Mouse (Mus musculus): ENCODE measurements around the gene Zcchc13.

Gene Zcchc13

DNA sequence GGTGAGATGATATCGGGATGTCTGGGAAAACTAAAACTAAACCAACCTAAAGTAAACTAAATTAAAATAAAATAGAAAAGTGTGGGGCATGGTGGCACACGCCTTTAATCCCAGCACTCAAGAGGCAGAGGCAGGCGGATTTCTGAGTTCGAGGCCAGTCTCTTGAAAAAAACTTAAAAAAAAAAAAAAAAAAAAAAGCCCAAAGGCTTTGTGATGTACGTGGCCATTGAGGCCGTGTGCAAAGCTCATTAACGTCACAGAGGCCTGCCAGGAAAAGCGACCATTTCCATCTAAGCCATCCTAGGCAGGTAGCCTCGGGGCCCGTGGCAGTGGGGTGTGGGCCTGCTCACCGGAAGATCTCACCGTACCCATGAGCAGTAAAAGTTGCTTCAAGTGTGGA is at the start of gene Zcchc13:
Gene Zcchc13 (plus strand): TSS at position 284 of the 400 bp plus-strand sequence.
- DNase-seq = no peak

DNA sequence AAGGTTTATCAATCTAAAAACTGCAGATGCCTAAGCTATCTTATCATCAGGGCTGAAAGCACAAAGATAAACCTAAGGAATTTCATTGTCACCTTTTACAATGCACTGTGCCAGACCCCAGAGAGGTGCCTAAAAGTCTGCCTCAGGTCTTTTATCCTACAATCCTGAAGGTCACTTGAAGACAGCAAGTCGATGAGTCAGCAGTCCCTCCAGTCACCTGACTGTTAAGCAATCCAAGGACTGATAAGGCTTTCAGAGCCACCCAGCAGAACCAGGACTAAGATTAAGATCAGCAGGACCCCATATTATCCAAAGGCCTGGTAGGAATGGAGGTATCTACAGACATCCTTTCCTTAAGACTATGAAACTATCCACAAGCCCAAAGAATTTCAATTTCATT is 46.1 kb upstream of the Zcchc13 start:
- DNase-seq = no peak

DNA sequence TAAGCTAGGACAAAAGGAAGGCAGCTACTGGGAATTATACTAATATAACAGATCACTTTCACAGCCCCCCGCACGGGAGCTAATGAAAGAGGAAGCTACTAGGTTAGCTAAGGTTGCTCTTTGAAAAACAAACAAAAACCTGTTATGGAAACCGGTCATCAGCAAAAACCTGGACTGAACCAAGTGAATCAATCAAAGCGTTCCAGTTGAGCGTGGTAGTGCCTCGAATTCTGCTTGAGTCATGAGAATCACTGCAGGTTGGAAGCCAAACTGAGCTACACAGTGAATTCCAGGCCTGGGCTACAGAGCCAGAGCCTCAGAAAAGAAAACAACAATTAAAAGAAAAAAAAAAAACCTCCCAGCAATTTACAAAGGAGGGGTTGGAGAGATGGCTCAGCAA is 38.3 kb upstream of the Zcchc13 start:
- DNase-seq = no peak

DNA sequence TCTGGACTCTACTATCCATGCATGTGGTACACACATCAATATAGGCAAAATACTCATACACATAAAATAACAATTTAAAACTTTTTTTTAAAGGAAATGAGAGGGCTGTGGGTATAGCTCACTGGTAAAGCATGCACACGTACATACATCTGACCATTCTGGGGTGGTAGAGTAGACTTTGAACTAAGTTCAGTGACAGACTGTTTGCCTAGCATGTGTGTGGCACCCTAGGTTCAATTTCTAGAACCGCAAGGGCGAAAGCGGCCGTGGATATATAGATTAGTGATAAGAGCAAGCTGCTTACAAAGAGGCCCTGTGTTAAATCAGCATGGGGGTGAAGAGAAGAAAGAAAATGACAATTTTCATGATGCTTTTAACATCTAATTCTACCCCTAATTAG is 27.8 kb upstream of the Zcchc13 start:
- DNase-seq = no peak

DNA sequence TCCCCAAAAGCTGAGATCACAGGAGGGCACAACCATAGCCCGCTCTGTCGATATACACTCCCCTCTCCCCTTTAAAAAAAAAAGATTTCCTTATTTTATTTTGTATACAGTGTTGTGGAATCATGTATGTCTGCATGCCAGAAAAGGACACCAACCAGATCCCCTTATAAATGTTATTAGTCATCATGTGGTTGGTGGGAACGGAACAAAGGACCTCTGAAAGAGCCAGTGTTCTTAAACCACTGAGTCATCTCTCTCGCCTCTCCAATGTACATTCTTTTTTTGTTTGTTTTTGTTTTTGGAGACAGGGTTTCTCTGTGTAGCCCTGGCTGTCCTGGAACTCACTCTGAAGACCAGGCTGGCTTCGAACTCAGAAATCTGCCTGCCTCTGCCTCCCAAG is 26.2 kb upstream of the Zcchc13 start:
- no peak for DNase-seq

DNA sequence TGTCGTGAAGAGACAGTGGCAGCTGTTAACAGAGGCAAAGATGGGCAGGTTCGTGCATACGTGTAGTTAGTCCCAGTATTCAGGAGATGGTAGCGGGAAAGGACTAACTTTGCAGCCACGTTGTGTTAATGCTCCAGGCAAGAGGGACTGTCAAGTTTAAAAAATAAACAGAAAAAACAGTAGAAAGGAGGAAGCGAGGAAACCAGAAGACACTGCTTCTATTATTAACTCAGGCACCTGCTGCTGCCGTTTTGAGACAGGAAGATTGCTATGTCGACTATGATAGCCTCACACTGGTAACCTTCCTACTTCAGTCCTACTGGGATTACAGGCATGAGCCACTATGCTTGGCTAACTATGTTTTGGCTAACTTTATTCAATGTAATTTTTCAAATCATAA is 24.9 kb upstream of the Zcchc13 start:
- DNase-seq = no peak

DNA sequence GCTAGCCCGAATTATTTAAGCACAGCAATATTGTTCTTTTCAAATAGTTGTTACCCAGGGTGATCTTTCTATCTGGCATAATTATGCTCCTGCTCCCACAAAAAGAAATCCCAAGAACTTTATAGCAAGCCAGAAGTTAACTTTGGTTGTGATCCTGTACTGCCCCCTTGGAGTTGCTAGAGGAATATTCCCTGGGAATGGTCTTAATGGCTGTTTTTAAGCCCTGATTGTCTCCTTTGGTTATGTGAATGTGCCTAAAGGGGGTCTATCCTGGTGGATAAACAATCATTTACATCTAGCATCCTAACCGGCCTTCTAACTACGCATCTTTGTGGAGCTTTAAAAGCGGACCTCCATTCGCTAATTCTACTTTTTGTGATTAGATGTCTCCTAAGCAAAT is 20.0 kb upstream of the Zcchc13 start:
- no peak for DNase-seq

DNA sequence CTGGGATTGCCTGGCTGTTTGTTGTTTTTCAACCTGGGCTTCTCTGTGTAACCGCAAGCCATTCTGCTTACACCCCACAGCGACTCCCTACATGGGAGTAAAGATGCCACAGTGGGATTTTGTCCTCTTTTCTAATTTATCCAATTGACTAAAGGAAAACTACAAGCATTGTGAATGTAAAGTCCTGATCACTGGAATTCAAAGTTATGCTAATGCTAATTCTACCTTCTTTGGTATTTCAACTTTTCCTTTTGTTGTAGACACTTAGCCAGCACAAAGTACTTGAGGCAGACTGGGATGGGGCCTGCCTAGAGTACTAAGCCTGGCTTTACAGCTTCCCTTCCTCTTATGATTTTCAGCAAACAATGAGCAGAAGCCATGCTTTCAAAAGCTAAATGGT is 18.9 kb upstream of the Zcchc13 start:
- DNase-seq = no peak

DNA sequence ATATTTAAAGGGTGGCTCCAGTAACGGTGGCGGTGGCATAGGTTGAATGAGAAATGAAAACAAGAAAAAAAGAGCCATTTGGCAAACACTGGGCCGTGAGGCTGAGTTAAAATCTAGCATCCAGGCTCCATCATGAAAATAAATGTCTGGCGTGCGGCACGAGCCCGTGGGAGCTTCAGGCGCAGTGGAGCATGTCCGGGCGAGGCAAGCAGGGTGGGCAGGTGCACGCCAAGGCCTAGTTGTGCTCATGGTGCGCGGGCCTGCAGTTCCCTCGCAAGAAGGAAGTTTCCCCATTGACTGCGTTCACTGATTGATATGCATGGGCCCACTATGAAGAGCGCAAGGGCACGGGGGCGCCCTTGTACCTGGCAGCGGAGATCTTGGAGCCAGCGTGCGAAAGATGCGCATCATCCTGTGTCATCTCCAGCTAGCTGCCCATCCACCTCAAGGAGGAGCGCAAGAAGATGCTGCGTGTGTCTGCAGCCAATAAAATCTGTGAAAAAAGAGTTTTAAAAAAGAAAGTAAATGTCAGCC is 15.6 kb upstream of the Zcchc13 start:
- no peak for DNase-seq

DNA sequence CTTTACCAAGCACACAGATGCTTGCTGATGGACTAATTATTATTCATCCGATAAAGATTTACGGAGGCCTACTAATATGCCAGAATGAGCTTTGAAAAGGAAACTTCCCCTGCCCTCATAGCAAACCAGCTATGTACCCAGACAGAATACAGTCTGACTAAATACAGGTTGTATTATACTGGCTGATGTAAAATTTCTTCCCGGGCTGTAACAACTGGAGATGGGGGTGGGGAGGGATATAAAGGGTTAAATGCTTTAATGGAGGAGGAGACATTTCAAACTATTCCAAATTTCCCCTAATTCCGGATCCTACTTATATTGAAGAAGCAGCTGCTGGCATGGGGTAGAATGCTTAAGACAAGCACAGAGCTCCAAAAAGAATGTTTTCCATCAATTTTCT is 14.9 kb upstream of the Zcchc13 start:
- no peak for DNase-seq

DNA sequence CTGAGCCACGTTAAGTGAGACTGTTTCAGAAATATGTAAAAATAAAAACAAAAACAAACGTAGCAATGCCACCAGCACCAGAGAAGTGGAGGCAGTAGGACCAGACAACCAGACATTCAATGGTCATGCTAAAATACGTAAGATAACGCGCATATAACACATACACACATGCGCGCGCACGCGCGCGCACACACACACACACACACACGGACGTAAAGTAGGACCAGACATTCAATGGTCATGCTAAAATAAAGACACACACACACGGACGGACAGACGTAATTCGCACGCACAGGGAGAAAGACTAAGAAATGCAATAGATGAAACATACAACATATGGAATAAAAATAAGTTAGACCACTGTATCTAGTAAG is 14.2 kb upstream of the Zcchc13 start:
- no peak for DNase-seq

DNA sequence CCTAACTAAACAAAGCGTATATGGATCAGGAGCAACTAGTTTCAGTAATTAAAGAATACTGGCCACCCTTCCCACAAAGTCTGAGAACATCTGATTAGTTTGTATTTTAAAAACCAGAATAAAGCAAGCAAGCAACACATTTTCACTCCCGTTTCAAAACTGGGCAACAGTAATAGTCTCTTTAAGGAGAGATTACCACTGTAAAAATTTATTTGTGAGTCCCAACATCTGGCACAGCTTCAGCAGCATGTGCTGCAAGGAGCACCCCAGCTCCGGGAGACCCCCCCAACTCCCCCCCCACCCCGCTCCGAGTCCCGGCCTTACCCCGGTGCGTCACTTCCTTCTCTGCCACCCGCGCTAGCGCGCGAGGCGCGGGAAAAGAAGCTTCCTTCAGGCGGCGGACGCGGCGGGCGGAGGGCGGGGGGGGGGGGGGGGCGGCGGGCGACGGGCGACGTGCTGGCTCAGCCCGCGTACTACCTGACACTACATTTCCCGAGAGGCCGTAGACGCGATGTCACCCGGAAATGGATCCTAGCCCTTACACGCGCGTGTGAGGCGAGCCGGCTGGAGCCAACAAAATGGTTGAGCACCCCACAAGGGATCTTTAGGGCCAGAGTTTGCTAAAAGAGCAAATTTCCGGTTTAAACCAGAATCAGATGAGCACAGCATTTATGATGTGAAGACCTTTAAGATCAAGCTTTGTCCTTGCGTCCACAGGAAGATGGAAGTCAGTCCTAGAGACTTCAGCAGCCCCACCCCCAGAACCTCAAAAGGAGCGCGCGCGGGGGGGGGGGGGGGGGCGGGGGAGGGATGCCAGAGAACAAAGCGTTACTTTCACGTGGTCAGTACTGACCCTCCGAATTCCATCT is 13.6 kb upstream of the Zcchc13 start:
- DNase-seq = peak; percentile 70 to 85

DNA sequence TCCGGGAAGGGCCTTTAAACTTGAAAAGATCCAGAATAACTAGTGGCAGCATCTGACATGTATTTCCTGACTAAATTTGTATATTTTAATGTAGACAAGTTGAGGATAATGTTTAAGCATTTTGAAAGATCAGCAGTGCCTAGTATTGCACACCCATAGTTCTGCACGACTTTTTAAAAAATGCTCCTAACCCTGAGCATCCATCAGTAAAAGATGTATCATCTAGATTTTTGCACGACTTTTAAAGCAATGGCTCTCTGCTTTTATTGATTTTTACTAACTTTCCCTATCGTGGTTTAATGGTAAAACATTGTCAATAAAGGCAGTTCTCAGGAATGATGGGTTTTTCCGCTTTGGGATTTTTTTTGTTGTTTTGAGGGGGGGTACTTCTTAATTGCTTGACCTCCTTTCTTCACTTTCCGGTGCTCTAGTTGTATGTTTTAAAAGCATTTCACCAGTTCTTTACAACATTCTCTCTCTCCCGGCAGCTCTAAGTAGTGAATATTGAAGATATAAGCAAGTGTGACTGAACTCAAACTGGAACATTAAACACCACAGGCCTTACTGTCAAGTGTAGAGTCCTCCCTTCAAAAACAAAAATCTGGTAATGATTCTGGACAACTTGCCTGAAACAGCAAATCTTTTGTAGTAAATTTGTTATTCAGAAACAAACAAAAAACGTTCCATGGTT is 12.8 kb upstream of the Zcchc13 start:
- no peak for DNase-seq

DNA sequence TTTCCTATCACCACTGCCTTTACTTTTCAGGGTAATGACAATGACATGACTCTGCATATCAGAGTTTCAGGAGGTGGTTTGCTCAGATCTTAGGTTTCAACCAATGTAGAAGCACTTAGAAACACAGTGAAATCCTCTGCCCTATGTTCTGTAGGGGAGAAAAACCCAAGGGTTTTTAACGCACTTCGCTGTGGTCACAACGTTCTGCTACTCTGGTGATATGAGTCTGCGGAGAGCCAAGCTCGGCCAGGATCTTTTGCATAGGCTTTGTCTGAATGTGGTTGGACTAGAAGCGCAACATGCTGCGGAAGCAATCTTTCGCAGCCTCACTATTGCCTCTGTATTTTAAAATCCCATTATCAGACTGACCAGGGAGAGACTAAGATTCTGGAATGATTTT is 8.6 kb upstream of the Zcchc13 start:
- DNase-seq = peak in 1 of 2 experiments; percentile 39

DNA sequence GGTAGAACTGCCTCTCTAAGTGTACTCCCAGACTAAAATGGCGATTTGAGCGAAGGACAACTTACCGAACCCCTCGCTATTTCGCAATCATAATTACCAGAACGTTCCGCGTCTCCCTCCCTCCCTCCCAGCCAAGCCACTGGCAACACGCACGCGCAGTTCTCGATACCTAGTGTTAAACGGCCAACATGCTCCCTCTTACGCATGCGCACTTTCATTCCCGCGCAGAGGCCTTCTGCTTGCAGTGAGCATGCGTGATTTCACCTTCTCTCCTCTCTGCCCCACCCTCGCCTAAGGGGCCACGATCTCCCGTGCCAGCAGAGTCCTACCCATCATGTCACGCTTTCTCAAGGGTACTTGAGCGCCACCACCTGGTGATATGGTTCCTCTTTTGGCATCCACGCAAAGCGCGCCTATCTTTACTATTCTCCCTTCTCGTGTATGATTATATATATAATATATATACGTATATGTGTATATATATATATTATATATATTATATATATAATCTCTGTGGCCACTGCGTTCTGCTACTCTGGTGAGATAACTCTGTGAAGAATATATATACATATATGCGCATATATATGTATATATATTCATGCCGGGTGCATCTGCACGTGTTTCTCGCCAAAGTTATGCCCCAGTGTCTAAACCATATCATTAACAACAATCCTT is 8.0 kb upstream of the Zcchc13 start:
- peak; percentile 87 to 99 for DNase-seq

DNA sequence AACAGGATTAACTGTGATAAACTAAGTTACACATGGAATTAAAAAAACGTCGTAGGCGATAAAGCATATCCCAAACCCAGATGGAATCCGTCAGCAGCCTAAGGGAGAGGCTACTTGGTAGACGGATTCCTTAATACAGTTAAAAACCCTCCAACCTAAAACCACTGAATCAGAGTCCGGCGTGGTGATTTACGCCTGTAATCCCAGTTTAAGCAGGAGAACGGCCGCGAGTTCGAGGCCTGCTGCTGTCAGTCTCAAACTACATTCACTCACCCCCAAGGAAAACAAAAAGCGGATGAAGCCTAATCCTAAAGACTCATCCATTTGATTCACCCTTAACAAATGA is 7.5 kb upstream of the Zcchc13 start:
- no peak for DNase-seq

DNA sequence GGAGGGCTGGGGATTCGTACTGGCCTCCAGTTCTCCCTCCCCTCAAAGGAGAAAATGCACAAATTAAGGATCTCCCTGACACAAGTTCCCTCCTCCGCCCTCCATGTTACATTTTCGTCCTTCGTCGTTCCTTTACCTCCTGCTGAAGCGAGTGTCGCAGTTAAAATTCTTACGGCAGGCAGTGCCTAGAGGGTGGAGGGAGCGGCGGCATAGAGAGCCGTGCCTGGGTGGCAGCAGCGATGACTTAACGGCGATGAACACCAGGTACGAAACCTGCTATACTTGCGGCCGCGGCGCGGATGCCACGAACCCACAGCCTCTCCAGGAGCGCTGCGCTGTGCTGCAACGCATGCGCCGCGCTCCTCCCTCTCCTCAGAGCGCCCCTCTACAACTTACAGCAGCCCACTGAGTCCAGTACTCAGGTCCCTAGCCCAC is 7.0 kb upstream of the Zcchc13 start:
- DNase-seq = peak; percentile 34 to 63

DNA sequence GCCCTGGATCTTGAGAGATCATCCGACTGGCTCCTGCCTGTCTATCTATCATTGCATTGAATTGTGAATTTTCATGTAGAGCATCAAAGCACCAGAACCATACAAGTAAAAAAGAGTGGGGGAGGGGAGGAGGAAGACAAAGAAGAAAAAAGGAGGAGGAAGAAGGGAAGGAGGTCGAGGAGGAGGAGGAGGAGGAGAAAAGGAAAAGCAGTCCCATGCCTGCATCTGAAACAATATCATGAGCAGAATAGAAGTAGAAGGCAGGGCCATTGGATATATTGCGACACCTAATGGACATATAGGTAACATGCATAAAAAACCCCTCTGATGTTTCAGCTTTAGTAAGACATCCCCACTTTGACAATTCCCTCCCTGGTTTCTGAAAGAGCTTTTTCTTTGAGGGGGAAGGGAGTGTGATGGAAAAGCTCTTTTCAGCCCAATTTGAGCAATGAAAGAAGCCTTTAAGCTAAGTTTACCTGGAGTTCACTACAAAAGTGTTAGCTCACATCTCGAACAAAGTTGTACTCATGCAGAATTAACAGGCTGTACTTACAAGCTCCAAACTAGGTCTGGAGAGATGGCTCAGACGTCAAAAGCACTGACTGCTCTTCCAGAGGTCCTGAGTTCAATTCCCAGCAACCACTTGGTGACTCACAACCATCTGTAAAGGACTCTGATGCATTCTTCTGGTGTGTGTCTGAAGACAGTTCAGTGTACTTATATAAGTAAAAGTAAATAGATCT is 5.8 kb upstream of the Zcchc13 start:
- no peak for DNase-seq

DNA sequence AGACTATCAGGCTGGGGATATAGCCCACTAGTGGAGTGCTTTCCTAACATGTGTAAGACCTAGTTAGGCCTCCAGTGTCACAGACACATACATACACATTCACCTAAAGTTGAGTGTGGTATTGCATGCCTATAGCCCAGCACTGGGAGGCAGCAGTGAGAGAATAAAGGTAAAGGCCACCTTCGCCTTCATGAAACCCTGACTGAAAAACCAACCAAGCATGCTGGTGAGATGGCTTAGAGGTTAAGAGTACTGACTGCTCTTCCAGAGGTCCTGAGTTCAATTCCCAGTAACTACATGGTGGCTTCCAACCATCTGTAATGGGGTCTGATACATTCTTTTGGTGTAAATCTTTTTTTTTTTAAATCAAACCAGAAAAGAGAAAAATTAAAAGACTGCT is 1.5 kb upstream of the Zcchc13 start:
- no peak for DNase-seq

DNA sequence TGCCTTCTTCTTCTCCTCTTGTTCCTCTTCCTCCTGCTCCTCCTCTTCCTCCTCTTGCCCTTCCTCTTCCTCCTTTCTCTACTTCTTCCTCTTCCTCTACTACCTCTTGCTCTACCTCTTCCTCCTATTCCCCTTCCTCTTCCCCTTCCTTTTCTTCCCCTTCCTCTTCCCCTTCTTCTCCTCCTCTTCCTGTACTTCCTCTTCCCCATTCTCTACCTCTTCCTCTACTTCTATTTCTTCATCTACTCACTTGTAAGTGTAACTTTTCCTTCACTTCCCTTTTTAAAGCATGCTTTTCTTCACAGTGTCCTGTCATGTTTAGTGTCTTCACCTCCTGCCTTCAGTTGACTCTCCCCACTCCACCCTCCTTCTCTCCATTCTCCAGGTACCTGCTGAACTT is 3.5 kb downstream of the Zcchc13 start:
- DNase-seq = no peak

DNA sequence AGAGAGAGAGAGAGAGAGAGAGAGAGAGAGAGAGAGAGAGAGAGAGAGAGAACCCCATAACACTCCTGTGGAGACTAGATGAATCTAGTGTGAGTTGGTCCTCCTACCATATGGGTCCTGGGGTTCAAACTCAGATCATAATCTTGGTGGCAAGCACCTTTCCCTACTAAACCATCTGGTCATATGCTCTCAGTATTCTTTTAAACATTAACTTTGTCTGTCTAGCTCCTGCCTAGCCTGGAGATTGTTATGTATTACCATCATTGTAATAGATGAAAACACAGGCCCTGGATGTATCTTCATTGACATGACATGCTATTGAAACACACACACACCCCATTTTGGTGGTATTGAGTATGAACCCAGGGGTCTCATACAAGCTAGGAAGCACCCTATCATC is 5.6 kb downstream of the Zcchc13 start:
- DNase-seq = no peak

DNA sequence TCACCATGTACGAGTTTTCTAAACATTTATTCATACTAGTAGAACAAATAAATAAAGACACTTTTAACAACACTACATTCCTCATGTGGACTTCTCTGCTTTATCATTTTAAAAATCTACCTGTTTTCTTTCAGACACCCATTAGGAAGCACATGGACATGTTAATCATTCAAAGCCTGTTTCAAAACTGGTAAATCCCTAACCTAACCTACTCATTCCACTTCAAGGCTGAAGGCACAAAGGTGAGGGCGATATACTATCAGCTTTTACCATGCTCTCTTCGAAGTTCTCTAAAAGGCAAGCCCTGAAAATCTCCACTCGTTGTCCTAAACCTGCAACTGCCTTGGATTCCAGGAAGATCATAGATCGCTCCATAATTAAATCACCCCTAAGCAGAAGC is 8.2 kb downstream of the Zcchc13 start:
- no peak for DNase-seq

DNA sequence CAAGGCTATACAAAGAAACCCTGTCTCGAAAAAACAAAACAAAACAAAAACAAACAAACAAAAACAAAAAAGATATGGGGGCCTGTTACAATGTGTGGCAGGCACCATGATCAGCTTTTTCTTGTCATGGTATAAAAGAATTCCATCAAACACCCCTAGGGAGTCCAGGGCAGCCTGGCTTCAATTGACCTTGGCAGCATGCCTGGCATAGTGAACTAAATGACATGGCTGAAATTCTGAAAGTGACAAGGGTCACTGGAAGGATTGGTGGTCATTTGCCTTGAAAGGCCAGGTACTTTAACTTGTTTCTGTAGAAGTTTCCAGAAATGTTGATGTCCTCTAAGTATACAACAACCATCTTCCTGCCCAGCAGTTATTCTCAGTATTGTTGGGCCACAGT is 13.9 kb downstream of the Zcchc13 start:
- no peak for DNase-seq

Measured in thymus, adult 18-20 months (tissue).